Mouse (Mus musculus): Measurements from ENCODE around the gene Gpr27.
A peak's percentile ranks its signal among the peaks of the same experiment; 100 is the strongest.

The Gpr27 gene

GRCm38 (mm10) chr6:99692206-99692915 lies at the start of gene Gpr27:
Gene Gpr27 (plus strand): TSS chr6:99692679.
- peak in 1 of 2 experiments; percentile 56 for DNase-seq (ENCODE audit: low spot score in 2 of 2)

- no peak for DNase-seq (ENCODE audit: low spot score in 2 of 2)
These were observed 48.9 kb upstream of the Gpr27 start for GRCm38 (mm10) chr6:99643439-99644199.

DNA sequence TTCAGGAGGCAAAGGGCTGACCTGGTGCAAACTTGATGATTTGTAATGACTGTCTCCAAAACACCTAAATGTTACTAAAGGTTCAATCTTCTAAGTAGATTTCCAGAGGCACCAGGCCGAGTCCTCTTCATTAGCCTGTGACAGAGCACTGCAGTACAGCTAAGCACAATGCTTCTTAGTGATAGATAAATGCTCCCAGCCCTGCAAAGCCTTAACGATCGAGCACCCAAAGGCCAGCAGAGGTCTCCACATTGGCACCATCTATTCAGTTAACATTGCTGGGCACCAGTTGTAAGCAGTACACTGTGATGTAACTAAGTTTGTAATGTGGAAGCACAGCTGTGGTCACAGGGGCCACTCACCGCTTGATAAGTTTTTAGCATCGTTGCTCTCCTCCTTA lies 48.1 kb upstream of the Gpr27 start:
- DNase-seq (ENCODE audit: low spot score in 2 of 2): no peak

DNA sequence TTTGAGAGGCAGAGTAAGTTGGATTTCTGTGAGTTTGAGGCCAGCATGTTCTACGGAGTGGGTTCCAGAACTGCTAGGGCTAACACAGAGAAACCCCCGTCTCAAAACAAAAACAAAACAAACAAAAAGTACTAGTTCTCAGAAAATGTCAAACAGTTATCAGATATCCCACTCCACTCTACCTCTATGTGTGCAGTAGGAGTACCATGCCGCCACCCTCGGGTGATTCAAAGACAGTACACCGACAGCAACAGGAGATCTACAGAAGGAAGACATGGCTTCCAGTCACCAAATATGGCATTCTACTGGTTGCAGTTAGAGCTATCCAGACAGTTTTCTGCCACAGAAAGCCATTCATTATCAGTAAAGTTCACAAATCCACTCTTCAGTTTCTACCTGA lies 47.6 kb upstream of the Gpr27 start:
- DNase-seq (ENCODE audit: low spot score in 2 of 2): no peak

DNA sequence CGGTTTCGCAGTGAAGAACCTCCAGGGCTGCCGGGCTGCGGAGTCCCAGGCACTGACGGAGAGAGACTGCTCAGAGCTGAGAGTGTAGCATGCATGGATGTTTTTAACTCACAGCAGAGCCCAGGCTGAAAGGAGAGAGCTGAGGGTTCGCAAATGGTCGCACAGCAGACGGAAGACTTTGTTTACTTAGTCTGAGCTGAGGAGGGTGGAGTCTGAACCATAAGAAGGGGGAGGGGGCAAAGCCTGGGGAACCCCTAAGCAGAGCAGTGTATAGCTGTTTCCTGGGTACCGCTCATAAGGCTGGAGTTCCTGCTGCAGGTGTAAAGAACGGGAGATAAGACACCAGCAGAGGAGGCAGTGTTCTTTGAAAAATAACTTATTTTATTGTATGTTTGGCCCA lies 46.1 kb upstream of the Gpr27 start:
- DNase-seq (ENCODE audit: low spot score in 2 of 2): no peak

- no peak for DNase-seq (ENCODE audit: low spot score in 2 of 2)
These were observed 43.2 kb upstream of the Gpr27 start for GRCm38 (mm10) chr6:99649307-99649706.

DNA sequence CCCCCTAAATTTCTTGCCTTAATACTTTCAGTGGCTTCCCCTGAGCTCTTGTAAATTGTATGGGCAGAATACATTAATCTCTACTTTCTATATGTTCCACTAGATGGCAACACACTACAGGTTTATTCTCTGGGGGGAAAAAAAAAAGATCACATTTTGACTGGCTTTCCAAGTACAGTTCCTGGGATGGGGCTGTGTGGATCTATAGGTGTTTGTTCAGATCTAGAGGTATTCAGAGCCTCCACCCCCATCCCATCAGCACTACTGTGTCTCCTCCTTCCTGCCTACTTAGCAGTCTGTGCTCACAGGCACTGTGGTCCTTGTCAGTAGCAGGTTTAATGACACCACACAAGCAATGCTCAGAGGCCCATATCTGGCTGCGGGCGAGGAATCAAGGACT lies 40.1 kb upstream of the Gpr27 start:
- DNase-seq (ENCODE audit: low spot score in 2 of 2): no peak

- DNase-seq (ENCODE audit: low spot score in 2 of 2): no peak
These were observed 38.1 kb upstream of the Gpr27 start for GRCm38 (mm10) chr6:99654343-99654742.

- DNase-seq (ENCODE audit: low spot score in 2 of 2): no peak
These were observed 37.0 kb upstream of the Gpr27 start for GRCm38 (mm10) chr6:99655488-99655887.

GRCm38 (mm10) chr6:99656088-99656487 lies 36.4 kb upstream of the Gpr27 start:
- DNase-seq (ENCODE audit: low spot score in 2 of 2): no peak

DNA sequence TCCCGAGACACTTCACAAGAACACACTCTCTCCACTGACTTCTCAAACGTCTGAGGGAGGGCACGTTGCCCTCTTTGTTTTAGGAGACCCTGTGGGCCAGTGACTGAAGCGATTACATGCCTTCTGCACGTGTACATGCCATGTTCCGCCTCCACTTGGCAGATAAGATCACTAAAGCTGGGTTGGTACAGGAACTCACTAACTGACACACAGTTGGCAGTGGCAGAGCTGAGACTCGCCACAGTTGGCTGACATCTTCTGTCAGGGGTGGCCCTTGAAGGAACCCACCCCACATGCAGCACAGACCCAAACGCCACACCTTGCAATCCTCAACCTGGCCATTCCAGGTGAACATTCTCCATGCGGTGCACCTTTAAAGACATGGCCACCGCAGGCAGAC lies 33.9 kb upstream of the Gpr27 start:
- no peak for DNase-seq (ENCODE audit: low spot score in 2 of 2)

GRCm38 (mm10) chr6:99660443-99660842 lies 32.0 kb upstream of the Gpr27 start:
- DNase-seq (ENCODE audit: low spot score in 2 of 2): no peak

DNA sequence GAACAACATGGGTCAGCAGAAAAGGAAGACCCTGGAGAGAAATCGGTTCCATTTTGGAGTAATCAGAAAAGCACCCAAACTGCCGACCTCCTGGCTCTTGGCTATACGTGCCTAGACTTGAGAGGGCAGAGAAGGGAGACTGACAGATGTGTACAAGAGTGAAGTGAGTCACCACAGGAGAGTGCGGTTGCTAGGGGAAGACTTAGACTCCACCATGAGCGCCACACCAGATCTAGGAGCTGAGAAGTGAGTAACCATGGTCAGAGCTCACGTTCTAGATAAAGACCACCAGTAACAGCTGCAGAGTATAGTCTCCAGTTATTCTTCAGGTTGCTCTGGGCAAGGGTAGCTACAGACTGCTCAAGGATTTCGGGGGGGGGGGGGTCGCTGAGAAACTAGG lies 29.2 kb upstream of the Gpr27 start:
- no peak for DNase-seq (ENCODE audit: low spot score in 2 of 2)

- DNase-seq (ENCODE audit: low spot score in 2 of 2): no peak
These were observed 26.8 kb upstream of the Gpr27 start for GRCm38 (mm10) chr6:99665457-99666317.

DNA sequence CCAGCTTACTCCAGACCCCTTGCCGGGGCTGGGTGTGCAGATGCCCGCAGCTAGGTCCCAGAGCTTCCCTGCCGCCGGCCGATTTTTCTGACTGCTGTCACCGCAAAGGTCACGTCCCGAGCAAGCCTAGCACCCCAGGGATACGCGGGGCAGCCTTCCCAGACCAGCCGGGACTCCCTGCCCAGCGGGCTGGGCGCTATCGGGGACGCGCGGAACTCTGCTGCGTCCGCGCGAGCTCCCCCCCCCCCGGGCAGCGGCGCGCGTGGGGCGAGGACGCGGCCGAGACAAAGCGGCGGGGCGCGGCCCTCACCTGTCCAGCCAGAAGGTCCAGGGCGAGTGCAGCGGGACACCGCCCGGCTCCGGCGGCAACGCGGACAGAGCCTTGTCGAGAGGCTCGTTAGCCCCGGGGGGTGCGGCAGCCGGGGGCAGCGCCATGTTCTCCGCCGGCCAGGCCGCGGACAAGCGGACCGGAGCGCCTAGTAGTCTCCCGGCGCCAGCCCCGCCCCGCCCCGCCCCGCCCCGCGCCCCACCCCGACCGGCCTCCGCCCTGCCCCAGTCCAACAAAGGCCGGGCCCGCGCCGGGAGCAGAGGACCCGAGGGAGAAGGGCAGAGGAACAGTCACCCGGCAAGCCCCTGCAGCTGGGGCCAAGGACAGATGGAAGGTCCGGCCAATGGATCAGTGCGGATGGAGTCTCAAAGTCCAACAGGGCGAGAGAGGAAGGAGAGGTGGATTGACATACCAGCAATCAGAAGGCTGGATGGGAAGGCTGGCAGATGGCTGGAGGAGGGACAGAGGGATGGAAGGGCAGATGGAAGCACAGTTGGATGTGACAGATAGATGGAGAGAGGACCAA lies 25.9 kb upstream of the Gpr27 start, which contains the start of the genes Eif4e3 and Gm20696:
Gene Eif4e3 (minus strand): TSS at position 454 of the 854 bp plus-strand sequence.
Gene Gm20696 (minus strand): TSS at position 480 of the 854 bp plus-strand sequence.
- no peak for DNase-seq (ENCODE audit: low spot score in 2 of 2)

DNA sequence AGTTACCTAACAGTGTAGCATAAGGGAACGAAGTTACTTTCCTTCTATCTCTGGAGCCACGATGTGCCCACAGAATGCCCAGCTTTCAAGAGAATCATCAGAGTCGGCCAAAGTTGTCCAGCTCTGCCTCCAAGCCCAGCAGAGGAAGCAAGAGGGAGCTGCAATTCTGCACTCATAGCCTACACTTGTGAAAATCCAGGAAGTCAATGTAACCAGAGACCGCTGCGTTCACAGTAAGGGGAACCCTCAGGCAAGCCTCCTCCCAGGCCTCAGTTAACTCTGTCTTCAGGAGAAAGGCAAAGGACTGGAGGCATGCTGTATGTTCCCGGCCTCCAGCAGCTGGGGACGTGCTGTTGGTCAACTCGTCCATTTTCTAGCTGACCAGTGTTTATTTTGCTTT lies 25.2 kb upstream of the Gpr27 start:
- no peak for DNase-seq (ENCODE audit: low spot score in 2 of 2)

DNA sequence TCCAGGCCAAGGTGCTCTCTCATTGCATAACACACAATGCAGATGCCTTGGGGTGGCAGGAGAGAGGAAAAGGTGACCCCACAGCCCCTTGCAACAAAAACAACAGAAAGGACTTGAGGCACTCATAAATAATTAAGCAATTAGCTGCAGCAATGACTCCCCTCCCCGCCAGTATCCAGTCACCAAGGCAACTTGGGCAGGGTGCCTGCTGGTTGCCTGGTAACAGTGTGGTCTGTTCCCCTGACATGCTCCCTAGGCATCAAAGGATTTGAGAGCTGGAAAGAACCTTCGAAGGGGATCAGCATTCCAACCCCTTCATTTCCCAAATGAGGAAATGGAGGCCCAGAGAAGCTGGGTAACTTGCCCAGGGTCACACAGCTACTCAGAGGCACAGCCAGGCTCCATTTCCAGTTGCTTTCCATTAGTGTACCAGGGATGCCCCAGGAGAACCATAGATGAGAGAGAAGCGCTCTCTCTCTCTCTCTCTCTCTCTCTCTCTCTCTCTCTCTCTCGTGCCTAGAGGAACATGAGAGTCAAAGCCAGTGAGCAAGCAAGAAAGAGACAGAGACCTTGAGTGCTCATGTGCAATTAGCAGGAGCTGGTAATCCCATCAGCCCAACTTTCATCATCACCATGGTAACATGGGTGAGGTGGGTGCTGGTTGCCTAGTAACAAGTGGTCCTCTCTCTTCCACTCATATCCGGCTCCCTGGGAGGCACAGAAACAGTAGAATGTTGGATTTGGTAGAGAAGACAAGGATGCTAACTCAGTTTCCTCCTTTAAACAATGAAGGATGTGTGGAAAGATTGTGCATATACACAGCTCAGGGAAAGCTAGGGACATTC lies 22.8 kb upstream of the Gpr27 start:
- peak; percentile 78 to 83 for DNase-seq (ENCODE audit: low spot score in 2 of 2)

GRCm38 (mm10) chr6:99670481-99671119 lies 21.9 kb upstream of the Gpr27 start:
- peak; percentile 52 to 57 for DNase-seq (ENCODE audit: low spot score in 2 of 2)

GRCm38 (mm10) chr6:99671768-99672167 lies 20.7 kb upstream of the Gpr27 start:
- no peak for DNase-seq (ENCODE audit: low spot score in 2 of 2)

- no peak for DNase-seq (ENCODE audit: low spot score in 2 of 2)
These were observed 18.0 kb upstream of the Gpr27 start for GRCm38 (mm10) chr6:99674482-99674881.

All from frontal cortex, postnatal 10 days (tissue).